Mouse (Mus musculus) midbrain, embryonic 13.5 days (tissue): ENCODE measurements around the gene Prss57. TPM values are rescaled to one million over a fixed set of nuclear protein-coding genes. Genes with fewer than 3 reads are reported as not detected.

ENCODE experiments used
- ATAC-seq: fragments of 200-750 bp; cut with Nextera tagmentation; 2 replicates; pipeline ENCODE4 v1.8.0; 2017; ENCODE audit warnings: mild to moderate bottlenecking, moderate TSS enrichment, moderate library complexity
- H3K27ac ChIP-seq: fragments of 300-500 bp; sonication (generic); 2 replicates; pipeline ENCODE4 v1.5.1; 2015; ENCODE audit warnings: inconsistent platforms, mild to moderate bottlenecking, moderate library complexity
- H3K27me3 ChIP-seq: fragments of 300-500 bp; sonication (generic); 2 replicates; pipeline ENCODE4 v1.6.1; 2015; ENCODE audit warnings: mild to moderate bottlenecking, inconsistent platforms
- H3K36me3 ChIP-seq: fragments of 300-500 bp; sonication (generic); 2 replicates; pipeline ENCODE4 v1.6.1; 2015; ENCODE audit warnings: mild to moderate bottlenecking, inconsistent platforms
- H3K4me1 ChIP-seq: fragments of 300-500 bp; sonication (generic); replicated peaks from 2 replicates; pipeline ENCODE4 v1.6.1; 2015; ENCODE audit warnings: inconsistent platforms
- H3K4me2 ChIP-seq: fragments of 300-500 bp; sonication (generic); replicated peaks from 2 replicates; pipeline ENCODE4 v1.6.1; 2015; ENCODE audit warnings: moderate library complexity, mild to moderate bottlenecking, inconsistent platforms
- H3K4me3 ChIP-seq: fragments of 300-500 bp; sonication (generic); replicated peaks from 2 replicates; pipeline ENCODE4 v1.5.1; 2015; ENCODE audit warnings: mild to moderate bottlenecking, inconsistent platforms
- H3K9ac ChIP-seq: fragments of 300-500 bp; sonication (generic); replicated peaks from 2 replicates; pipeline ENCODE4 v1.6.1; 2015; ENCODE audit warnings: mild to moderate bottlenecking, inconsistent platforms
- H3K9me3 ChIP-seq: fragments of 300-500 bp; sonication (generic); 2 replicates; pipeline ENCODE4 v1.6.1; 2016; ENCODE audit warnings: mild to moderate bottlenecking, inconsistent platforms
- WGBS: fragments of 180-500 bp; shearing (Covaris S2); methylation state at CpG from one replicate; pipeline ENCODE4 v1.1.7; 2015; 5-methylcytosine and 5-hydroxymethylcytosine counted together
- polyA plus RNA-seq: library from polyadenylated mRNA; unstranded; fragments of >200 nt; fragmentation: Nextera tagmentation; extraction: Ambion mirVana; gene quantifications from 2 replicates; pipeline ENCODE4 v1.2.1, GENCODE M21; 2015

The Prss57 gene
- polyA plus RNA-seq, 1 experiment from 2014 or later, result not detected

DNA sequence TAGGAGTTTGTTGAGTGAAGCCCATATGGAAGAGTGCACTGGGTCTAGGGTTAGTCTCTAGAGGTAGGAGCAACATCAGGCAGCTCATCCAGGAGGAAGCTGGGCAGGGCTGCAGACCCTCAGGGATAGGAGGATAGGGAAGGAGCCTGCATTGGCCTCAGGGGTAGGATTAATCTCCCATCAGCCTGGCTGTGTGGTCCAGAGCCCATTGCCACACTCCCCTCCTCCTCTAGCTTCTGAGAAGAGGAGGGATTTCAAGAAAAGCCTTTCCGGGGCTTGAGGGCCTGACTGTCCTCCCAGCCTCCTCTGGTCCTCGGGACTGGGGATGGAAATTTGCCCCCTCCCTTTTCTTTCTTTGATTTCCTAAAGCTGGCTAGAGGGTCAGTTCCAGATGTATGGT lies 11.6 kb downstream of the Prss57 start:
- WGBS, result 13% methylated on average over 2 of the region's 2 CpGs
- peaks cover 62% of the 10 kb centered on the region for H3K27me3 ChIP-seq

DNA sequence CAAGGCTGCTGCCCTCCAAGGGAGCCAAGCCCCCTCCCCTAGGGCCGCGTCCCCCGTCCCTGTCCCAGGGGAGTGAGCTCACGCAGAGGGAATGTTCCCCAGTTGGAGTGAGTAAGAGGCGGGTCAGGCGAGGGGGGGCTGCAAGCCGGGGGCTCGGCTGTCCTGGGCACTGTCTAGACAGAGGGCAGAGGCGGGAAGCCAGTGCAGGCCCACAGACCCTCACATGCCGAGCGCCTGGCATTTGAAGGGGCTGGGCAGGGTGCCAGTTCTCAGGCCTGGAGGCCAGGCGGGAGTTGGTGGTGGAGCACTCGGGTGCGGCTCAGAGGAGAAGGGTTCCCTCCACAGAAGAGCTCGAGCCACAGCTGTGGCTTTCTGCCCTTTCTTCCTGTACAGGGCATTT lies 12.8 kb downstream of the Prss57 start:
- Histone ChIP-seq H3K9ac (no peak overlapping the region), H3K27ac (no peak overlapping the region), H3K27me3 (peaks cover 60% of the 10 kb centered on the region), H3K4me1 (peaks cover 38% of the 10 kb centered on the region), H3K36me3 (no peaks in the 10 kb centered on the region), H3K9me3 (0 out of 2 replicates have a peak, but pooled peaks cover 2% of the 10 kb centered on the region), H3K4me2 (no peak overlapping the region), H3K4me3 (no peak overlapping the region)
- ATAC-seq, result 0 out of 2 replicates have a peak, but pooled peaks have one; percentile 12
- 17% methylated on average over 15 of the region's 15 CpGs for WGBS

More for the DNA sequence above, 11.6 kb downstream of the Prss57 start:
- ATAC-seq, result no peak
- no peak overlapping the region for H3K4me3 ChIP-seq
- no peak overlapping the region for H3K27ac ChIP-seq
- H3K4me1 ChIP-seq, result peaks cover 40% of the 10 kb centered on the region
- H3K4me2 ChIP-seq, result no peak overlapping the region
- 0 out of 2 replicates have a peak overlapping the region, but pooled peaks have one; percentile 3 for H3K9ac ChIP-seq
- H3K9me3 ChIP-seq, result 0 out of 2 replicates have a peak, but pooled peaks cover 2% of the 10 kb centered on the region
- no peaks in the 10 kb centered on the region for H3K36me3 ChIP-seq

DNA sequence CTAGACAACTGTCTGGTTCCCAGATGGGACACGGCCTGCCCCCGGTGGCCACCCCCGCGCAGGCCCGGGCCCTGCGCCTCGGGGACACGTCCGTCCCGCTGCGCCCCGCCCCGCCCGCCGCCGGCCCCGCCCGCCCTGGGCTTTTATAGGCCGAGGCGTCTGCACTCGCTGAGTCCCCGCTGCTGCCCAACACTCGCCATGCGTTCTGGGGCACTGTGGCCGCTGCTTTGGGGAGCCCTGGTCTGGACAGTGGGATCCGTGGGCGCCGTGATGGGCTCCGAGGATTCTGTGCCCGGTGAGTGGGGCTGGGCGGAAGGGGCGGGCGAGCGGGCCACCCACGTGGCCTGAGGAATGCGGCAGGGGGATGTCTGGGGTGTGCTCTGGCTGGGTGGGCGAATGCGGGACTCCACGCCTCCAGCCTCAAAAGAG lies 13.6 kb downstream of the Prss57 start, which contains the start of gene Fstl3:
Fstl3 (plus strand) TSS at position 170 of the 429 bp plus-strand sequence.
- 2% methylated on average over 39 of the region's 39 CpGs for WGBS
- H3K4me3 ChIP-seq, result peak within 1 kb of the TSS; percentile 21
- 0 out of 2 replicates have a peak, but pooled peaks cover 4% of the 10 kb centered on the region for H3K9me3 ChIP-seq
- H3K9ac ChIP-seq, result peak within 1 kb of the TSS; percentile 48; the same call in 1 of the 2 replicates
- no peaks in the 10 kb centered on the region for H3K36me3 ChIP-seq
- H3K27ac ChIP-seq, result no peak within 1 kb of the TSS
- H3K27me3 ChIP-seq, result peaks cover 54% of the 10 kb centered on the region
- peak within 1 kb of the TSS; percentile 47 for H3K4me2 ChIP-seq
- peaks cover 38% of the 10 kb centered on the region for H3K4me1 ChIP-seq
- ATAC-seq, result no peak

DNA sequence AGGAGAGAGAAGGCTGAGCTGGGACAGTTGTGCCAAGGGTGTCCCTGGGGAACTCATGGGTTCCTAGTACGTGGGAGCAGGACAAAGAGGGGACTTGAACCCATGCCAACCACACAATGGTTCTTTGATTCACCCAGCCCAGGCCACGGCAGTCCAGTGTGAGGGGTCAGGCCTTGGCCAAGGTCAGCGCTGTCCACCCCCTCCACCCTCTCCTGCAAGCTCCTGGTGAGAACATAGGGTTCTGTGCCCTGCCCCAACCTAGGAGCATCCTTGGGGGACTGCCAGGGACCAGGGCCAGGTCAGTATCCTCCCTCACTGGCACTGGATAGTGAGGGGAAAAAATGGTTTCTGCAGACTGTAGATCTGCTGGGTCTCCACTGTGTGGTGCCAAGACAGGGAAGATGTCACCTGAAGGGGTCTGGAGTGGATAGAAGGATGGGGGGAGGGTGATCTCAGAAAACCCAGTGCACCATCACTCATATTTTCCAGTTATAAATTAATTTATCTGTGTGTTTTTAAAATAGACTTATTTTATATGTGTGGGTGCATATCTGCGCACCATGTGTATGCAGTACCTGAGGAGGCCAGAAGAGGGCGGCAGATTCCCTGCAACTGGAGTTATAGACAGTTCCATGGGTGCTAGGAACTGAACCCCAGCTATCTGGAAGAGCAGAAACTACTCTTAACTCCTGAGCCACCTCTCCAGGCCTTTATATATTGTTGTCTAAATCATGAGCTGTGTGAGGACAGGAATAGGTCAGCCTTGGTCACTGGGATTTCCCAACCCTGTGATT lies 16.1 kb downstream of the Prss57 start:
- H3K9me3 ChIP-seq, result 0 out of 2 replicates have a peak, but pooled peaks cover 4% of the 10 kb centered on the region
- H3K9ac ChIP-seq, result no peak overlapping the region
- no peak overlapping the region for H3K4me3 ChIP-seq
- peaks cover 38% of the 10 kb centered on the region for H3K27me3 ChIP-seq
- WGBS, result 69% methylated on average over 5 of the region's 5 CpGs
- no peak overlapping the region for H3K4me2 ChIP-seq
- ATAC-seq, result no peak
- H3K27ac ChIP-seq, result no peak overlapping the region
- peaks cover 22% of the 10 kb centered on the region for H3K4me1 ChIP-seq
- H3K36me3 ChIP-seq, result no peaks in the 10 kb centered on the region

DNA sequence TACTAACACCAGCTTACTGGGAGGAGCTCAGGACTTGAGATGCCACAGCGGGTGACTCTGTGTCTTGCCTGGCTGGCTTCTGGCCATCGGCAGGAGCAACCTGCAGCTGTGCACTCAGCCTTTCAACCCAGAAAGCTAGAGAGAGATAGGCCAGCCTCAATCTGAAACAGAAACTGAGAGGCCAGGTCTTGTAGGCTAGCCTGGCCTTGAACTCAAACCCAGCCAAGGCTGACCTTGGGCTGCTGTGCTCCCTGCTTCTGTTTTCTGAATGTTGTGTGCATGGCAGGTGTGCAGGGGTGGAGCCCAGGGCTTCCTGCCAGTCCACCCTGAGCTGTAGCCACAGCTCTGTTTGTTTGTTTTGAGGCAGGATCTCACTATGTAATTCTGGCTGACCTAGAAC lies 17.6 kb downstream of the Prss57 start:
- Histone ChIP-seq H3K27me3 (peaks cover 24% of the 10 kb centered on the region), H3K9me3 (0 out of 2 replicates have a peak, but pooled peaks cover 4% of the 10 kb centered on the region), H3K4me1 (peaks cover 19% of the 10 kb centered on the region), H3K4me3 (no peak overlapping the region), H3K9ac (no peak overlapping the region), H3K4me2 (no peak overlapping the region), H3K36me3 (no peaks in the 10 kb centered on the region), H3K27ac (no peak overlapping the region)
- ATAC-seq, result no peak
- WGBS, result 92% methylated on average over 2 of the region's 2 CpGs

DNA sequence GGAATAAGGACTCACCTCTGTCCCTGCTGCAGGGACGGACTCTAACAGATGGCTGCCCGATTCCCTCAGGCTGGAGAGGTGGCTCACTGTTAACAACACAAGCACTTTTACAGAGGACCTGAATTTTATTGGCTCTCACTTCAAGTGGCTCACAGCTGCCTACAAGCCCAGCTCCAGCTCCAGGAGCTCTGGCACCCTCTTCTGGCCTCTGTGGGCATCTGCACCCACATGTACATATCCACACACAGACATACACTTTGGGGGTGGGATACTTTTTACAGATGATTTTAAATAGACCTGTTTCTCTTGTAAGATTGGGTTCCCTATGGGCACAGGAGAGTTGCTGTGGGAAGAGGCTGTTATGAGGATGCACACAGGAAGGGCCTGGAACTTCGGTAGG lies 18.4 kb downstream of the Prss57 start:
- Histone ChIP-seq H3K4me3 (no peak overlapping the region), H3K27me3 (peaks cover 15% of the 10 kb centered on the region), H3K9ac (no peak overlapping the region), H3K4me1 (peaks cover 20% of the 10 kb centered on the region), H3K36me3 (no peaks in the 10 kb centered on the region), H3K9me3 (0 out of 2 replicates have a peak, but pooled peaks cover 4% of the 10 kb centered on the region), H3K4me2 (no peak overlapping the region), H3K27ac (no peak overlapping the region)
- 91% methylated on average over 3 of the region's 3 CpGs for WGBS
- no peak for ATAC-seq

DNA sequence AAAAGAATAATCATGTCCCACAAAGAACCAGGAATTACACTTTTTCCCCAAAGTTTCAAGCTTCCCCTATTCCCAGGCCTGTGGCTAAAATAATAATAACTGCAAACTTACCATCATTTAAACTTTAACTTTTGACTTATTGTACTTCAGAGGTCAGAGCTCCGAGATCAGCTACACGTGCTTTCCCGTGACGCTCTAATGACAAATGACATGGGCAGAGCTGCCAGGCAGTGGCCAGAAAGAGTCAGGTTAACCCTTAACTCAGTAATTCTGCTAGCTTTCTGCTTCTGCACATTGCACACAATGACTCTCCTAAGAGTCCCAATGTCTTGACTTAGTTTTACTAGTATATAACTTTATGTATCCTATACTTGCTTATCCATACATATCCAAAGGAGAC lies 21.4 kb downstream of the Prss57 start:
- Histone ChIP-seq H3K36me3 (no peaks in the 10 kb centered on the region), H3K27ac (no peak overlapping the region), H3K4me1 (peaks cover 34% of the 10 kb centered on the region), H3K4me2 (no peak overlapping the region), H3K9ac (no peak overlapping the region), H3K4me3 (no peak overlapping the region), H3K27me3 (no peaks in the 10 kb centered on the region), H3K9me3 (0 out of 2 replicates have a peak, but pooled peaks cover 2% of the 10 kb centered on the region)
- 67% methylated on average over 4 of the region's 4 CpGs for WGBS
- no peak for ATAC-seq

DNA sequence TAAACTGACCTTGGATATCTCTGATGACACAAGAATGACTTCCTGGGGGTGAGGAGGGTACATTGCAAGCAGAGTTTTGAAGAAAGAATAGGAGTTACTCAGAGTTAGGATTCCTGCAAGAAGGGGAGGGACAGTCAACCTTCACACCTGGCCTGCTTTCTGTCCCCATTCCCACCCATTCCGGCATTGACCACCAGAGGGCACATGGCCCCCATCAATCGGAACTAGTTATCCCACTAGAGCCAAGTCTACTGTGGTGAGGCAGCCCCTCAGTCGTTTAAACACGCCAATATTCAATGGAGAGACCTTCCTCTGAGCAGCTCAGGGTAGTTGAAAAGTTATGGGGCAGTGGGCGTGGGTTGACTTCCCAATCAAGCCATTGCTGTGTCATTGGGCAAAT lies 22.4 kb downstream of the Prss57 start:
- H3K4me1 ChIP-seq, result peaks cover 44% of the 10 kb centered on the region
- H3K36me3 ChIP-seq, result no peaks in the 10 kb centered on the region
- H3K9me3 ChIP-seq, result 0 out of 2 replicates have a peak, but pooled peaks cover 2% of the 10 kb centered on the region
- H3K9ac ChIP-seq, result no peak overlapping the region
- no peaks in the 10 kb centered on the region for H3K27me3 ChIP-seq
- no peak for ATAC-seq
- no peak overlapping the region for H3K27ac ChIP-seq
- H3K4me3 ChIP-seq, result no peak overlapping the region
- H3K4me2 ChIP-seq, result peak overlapping the region; percentile 97
- 0% methylated on average over 5 of the region's 5 CpGs for WGBS

DNA sequence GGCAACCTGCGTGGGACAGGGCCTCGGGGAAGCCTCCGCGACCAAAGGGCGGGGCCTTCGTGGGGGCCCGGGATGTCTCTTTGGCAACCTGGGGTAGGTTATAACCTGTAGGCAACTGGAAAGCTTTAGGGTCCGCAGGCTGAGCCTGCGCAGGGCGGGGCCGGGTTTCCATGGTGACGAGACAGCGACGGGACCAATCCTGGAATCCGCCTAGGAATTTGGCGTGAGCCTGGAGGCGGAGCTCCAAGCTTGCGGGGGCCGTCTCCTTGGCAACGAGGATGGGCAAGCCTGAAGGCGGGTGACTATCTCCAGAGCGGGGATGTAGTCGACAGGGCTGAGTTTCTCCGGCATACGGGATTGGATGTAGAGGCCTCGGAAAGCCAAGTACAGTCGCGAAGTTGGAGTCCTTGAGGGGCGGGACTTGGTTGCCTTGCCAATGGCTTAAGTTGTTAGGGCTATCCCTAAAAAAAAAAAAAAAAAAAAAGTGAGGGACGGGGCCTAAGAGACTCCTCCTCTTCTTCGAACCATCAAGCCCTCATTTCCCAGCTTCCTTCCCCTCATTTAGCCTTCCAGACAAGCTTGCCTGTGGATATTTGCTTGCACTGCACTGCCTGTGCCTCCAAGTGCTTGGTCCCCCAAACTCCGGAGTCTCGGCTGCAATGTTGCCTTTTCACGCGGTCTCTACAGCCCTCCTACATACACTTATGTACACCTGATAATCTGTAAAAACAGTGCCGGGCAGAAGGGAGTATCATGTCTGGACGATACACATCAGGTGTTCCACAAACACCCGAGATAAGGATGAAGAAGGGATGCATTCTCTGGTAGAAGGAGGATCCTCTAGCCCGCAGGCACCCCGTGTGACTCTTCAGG lies 23.2 kb downstream of the Prss57 start:
- WGBS, result 11% methylated on average over 40 of the region's 40 CpGs
- peak; percentile 84 for ATAC-seq
- Histone ChIP-seq H3K4me2 (peak overlapping the region; percentile 97), H3K9me3 (0 out of 2 replicates have a peak, but pooled peaks cover 2% of the 10 kb centered on the region), H3K9ac (peak overlapping the region; percentile 59), H3K4me1 (peaks cover 44% of the 10 kb centered on the region), H3K27ac (peak overlapping the region; percentile 93), H3K27me3 (no peaks in the 10 kb centered on the region), H3K4me3 (peak overlapping the region; percentile 98), H3K36me3 (peaks cover under 1% of the 10 kb centered on the region; the same call in 1 of the 2 replicates)

DNA sequence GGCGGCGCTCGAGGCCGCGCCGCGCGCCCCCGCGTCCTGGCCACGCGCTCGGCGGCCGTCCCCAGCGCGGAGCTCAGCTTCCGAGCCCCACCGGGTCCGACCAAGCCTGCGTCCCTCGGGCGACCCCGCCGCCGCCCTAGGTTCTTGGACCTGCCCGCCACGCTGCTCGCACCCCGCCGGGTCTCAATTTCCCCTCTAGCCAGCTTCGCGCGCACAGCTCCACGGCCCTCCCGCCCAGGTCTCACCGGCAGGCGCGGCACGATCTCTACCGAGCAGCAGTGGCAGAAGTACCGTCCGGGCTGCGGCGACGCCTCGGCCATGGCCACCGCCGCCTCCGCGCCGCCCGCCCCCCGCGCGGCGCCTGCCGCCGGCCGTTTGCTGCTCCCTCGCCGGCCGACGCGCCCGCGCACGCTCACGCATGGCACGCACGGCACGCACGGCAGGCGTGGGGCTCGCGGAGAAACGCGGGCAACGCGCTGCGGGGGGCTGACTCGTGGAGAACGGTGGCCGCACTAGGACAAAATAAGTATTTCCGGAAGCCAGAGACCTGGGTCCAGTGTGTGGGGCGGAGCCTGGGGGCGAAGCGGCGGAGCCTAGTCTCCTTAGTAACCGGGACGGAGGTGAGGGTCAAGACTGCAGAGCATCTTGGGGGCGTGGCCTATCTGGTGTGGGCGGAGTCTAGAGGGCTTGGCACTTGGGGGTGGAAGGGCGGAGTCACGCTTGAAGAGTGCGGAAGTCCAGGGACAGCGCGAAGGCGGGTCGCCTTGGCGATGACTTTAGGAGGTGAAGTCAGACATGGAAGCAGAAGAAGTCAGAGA lies 24.0 kb downstream of the Prss57 start, which contains the start of gene Rnf126:
Rnf126 (minus strand) TSS at position 445 of the 818 bp plus-strand sequence.
- Histone ChIP-seq H3K36me3 (peaks cover 9% of the 10 kb centered on the region), H3K9me3 (no peaks in the 10 kb centered on the region), H3K9ac (peak within 1 kb of the TSS; percentile 97), H3K4me2 (peak within 1 kb of the TSS; percentile 97), H3K4me3 (peak within 1 kb of the TSS; percentile 98), H3K27me3 (no peaks in the 10 kb centered on the region), H3K27ac (peak within 1 kb of the TSS; percentile 93), H3K4me1 (peaks cover 44% of the 10 kb centered on the region)
- WGBS, result under 1% methylated on average over 101 of the region's 101 CpGs
- ATAC-seq, result peak; percentile 85

DNA sequence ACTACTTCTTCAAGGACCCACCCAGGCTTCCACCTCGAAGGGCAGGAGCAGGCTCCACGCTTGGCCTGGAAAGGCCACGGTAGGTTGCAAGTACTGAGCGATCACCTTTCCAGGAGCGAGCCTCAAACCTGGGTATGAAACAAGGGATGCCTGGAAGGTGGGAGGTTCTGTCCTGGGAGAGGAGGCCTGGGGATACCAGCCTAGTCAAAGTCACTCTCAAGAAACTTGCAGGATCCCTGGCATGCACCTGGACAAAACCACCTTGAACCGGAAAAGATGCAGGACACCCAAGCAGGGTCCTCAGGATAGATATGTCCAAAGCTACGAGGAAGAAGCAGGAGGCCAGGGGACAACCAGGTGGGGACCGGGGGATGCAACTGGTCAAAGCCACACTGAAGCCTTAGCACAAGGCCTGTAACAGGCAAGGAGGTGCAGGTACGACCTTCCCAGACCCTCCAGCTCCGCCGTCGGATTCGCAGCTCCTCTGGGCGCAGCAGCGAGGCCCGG lies 24.7 kb downstream of the Prss57 start:
- Histone ChIP-seq H3K9ac (peak overlapping the region; percentile 97), H3K27me3 (no peaks in the 10 kb centered on the region), H3K4me2 (peak overlapping the region; percentile 97), H3K4me1 (peaks cover 44% of the 10 kb centered on the region), H3K36me3 (peaks cover 16% of the 10 kb centered on the region), H3K9me3 (no peaks in the 10 kb centered on the region), H3K4me3 (peak overlapping the region; percentile 98), H3K27ac (peak overlapping the region; percentile 93)
- no peak for ATAC-seq
- WGBS, result 10% methylated on average over 16 of the region's 16 CpGs
